Mouse (Mus musculus): ENCODE measurements around the gene Fbf1.
A peak's percentile ranks its signal among the peaks of the same experiment; 100 is the strongest.

GRCm38 (mm10) chr11:116130488-116131205, 37.3 kb downstream of the Fbf1 start, which contains the start of gene Trim65:
- TF ChIP-seq CTCF (IDR thresholded peaks at IDR 0.05; ENCODE audit: insufficient read depth, low read depth, low read length): peak; percentile 75
- 0 out of 2 replicates have a peak, but pooled peaks have one; percentile 17 for TF ChIP-seq POLR2A (IDR thresholded peaks at IDR 0.05; ENCODE audit: insufficient read depth, low read depth, low read length)
